Mouse (Mus musculus) layer of hippocampus, adult 18-20 months (tissue): ENCODE data around the gene Gbe1. TPM values are rescaled to one million over a fixed set of nuclear protein-coding genes. Genes with fewer than 3 reads are reported as not detected.

ENCODE experiments used
- DNase-seq, 2 experiments: peaks; one replicate each; pipeline ENCODE4 v3.0.0; 2022; ENCODE audit warnings: low spot score in 2 of 2
- total RNA-seq, 2 experiments: library from RNA; stranded (reverse); gene quantifications; 2 replicates each; pipeline ENCODE4 v1.2.3; 2021

Gene Gbe1
- total RNA-seq, 2 experiments from 2014 or later = 6.9 to 7.3 TPM

- no peak for DNase-seq
Measured at GRCm38 (mm10) chr16:70352571-70352970, 38.8 kb downstream of the Gbe1 start.

- no peak for DNase-seq
Measured at GRCm38 (mm10) chr16:70353058-70353457, 39.3 kb downstream of the Gbe1 start.

GRCm38 (mm10) chr16:70358326-70358725 lies 44.6 kb downstream of the Gbe1 start:
- DNase-seq = no peak

- DNase-seq = no peak
Measured at GRCm38 (mm10) chr16:70365229-70365628, 51.5 kb downstream of the Gbe1 start.

DNA sequence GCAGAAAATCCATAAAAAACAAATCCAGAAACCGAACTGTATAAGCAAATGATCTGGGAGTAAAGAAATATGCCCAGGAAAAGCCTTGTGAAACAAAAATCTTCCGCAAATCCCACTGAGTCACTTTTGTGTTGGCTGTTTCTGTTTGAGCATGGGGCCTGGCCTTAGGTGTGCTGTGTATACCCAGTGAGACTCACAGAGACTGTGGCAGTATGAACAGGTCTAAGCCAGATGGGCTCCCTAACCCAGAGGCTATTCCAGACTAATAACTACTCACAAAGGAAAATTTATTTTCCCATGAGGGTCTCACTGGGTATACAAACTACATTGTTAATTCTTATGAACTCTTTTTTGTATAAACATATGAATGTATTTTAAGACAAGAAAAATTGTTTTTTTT lies 67.3 kb downstream of the Gbe1 start:
- DNase-seq = no peak

- no peak for DNase-seq
Measured at GRCm38 (mm10) chr16:70385494-70385893, 71.7 kb downstream of the Gbe1 start.

DNA sequence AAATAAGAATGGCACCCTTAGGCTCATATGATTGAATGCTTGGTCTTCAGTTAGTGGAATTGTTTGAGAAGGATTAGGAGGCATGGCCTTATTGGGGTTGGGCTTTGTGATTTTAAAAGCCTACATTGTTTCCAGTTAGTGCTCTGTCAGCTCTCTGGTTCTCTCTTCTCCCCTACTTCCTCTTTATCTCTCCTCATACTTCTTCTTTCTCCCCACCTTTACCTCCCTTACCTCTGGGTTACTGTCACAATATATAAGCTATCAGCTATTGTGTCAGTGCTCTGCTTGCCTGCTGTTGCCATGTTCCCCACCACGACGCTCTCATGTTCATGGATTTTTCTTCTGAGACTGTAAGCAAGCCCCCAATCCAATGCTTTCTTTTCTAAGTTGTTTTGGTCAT lies 73.6 kb downstream of the Gbe1 start:
- no peak for DNase-seq

DNA sequence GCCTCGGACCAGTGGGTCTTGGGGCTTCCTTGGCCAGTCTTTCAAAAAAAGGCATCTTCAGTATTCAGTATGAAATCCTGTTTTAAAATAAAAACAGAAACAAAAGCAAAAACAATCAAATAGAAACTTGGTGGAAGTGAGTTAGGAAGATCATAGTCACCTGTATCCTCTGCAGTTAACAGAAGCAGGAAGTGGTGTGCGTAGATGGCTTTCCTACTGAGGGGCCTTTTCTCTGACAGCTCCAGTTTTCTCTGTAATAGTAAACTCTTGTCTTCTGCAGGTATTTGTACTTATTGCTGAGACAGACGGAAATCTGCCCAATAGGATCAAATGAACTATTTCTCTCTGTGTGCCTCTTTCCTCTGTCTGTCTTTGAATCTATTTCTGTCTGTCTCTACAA lies 81.5 kb downstream of the Gbe1 start:
- no peak for DNase-seq

DNA sequence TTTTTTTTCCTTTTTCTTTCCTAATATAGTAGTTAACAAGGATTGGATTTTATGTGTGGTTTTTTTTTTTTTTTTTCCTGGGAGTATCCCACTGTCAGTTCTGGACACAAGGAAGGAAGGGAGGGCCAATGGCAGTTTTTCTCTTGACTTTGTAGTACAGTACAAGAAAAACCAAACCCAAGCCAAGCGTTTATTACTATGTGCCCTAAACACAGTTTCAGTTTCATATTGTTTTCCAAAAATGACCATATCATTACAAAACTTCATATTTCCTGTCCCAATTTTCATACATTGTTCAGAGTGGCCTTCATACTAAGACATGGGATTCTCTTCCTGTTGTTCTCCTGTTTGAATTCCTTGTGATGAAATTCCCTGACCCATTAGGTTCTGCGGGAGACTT lies 94.0 kb downstream of the Gbe1 start:
- DNase-seq = no peak

- no peak for DNase-seq
Measured at GRCm38 (mm10) chr16:70421077-70421476, 107.3 kb downstream of the Gbe1 start.

GRCm38 (mm10) chr16:70449520-70449919 lies 135.8 kb downstream of the Gbe1 start:
- DNase-seq = no peak

DNA sequence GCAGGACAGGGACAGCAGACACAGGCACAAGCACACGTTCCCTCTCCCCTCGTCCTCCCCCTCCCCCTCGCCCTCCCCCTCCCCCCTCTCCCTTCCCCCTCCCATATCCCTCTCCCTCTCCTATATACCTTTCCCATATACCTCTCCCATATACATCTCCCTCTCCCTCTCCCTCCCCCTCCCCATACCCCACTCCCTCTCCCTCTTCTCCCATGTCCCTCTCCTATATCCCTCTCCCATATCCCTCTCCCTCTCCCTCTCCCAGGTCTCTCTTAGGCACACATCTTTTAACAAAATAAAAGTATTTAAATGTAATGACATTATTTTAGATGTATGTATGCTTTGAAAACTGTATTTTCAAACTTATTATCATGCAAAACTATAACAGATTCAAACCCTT lies 161.8 kb downstream of the Gbe1 start:
- DNase-seq = no peak

GRCm38 (mm10) chr16:70476161-70476560 lies 162.4 kb downstream of the Gbe1 start:
- no peak for DNase-seq

DNA sequence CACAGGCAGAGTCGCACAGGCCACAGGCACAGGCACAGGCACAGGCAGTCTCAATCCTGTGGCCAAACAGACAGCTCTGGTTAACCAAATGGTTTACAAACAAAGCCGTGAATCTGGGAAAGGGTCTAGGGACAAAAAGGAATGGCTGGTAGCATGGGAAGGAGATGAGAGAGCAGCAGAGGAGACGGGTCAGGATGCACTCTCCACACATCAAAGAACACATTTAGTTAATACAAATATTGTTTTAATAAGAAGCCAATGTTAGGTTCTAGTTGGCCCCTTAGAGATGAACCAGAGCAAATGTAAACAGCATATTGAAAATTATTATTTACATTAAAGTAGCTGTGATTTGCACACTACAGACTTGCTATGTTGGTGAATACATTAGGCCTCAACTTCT lies 166.7 kb downstream of the Gbe1 start:
- DNase-seq = no peak

GRCm38 (mm10) chr16:70506457-70506856 lies 192.7 kb downstream of the Gbe1 start:
- DNase-seq = no peak

DNA sequence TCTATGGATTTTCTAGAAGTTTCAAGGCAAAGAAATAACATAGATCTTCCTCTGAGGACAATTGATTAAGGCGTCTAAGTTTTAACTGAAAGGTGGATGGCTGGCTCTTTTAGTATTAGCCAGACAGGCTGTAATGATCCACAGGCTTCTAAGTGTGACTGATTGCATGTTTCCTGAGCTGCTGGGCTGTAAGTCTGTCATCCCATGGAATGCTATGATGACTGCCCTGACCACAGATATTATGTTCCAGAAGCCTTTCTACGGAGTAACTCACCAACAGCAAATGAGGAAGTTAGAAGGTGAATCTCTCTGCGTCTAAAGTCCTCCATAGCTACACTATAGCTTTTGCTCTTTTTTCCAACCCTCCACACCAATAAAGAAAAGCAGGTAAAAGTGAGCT lies 197.2 kb downstream of the Gbe1 start:
- DNase-seq = no peak

DNA sequence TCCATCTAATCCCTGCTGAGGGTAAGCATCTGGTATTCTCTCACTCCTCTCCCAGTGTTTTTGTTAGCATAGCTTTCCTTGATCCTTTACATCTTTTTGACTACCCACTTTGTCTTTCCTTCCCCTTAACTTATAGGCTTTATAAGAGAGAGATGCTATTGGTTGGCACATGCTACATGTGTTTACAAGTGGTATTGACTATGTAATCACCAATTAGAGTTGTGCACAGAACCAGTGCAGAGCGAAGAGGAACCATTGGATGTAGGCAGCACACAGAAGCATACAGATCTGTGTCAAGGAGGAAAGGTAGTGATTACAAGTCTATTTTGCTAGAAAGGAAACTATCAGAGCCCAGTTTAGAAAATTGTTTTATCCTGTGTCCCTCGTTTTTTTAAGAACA lies 209.1 kb downstream of the Gbe1 start:
- DNase-seq = no peak

DNA sequence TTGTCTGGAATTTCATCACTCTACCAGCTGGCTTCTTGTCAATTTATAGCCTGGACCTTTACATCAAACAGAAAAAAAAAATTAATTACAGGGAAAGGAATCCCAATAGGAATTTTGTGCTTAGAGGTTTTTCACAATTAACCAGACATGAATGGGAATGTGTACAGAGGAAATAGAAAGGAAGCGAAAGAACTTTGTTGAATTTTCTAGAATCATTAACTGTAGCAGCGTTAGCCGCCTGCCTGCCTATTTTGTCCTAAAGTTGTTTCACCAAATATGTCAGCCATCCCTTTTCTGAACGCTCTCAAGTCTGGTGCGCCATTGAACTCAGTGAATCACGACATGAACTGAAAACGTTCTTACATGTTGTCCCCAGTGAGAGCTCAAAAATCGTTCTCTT lies 209.8 kb downstream of the Gbe1 start:
- DNase-seq = no peak

DNA sequence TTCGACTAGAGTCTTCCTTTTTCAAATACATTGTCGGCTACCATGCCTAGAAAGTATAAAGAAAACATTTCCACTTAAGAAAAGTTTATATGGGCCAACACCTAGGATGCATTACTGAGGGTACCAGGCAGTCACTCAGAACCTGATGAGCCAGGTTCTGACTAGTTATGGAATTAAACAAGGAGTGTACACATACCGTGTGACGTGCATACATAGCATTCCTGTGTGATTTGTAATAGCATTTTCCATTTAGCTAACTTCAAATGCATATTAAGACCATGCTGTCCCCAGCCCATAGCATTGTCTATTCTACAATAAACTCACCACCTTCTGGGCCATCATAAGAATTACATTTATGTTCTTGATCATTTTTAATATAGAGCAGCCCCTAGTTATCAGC lies 210.5 kb downstream of the Gbe1 start:
- DNase-seq = no peak

- no peak for DNase-seq
Measured at GRCm38 (mm10) chr16:70527224-70527623, 213.5 kb downstream of the Gbe1 start.

- no peak for DNase-seq
Measured at GRCm38 (mm10) chr16:70535224-70535623, 221.5 kb downstream of the Gbe1 start.

DNA sequence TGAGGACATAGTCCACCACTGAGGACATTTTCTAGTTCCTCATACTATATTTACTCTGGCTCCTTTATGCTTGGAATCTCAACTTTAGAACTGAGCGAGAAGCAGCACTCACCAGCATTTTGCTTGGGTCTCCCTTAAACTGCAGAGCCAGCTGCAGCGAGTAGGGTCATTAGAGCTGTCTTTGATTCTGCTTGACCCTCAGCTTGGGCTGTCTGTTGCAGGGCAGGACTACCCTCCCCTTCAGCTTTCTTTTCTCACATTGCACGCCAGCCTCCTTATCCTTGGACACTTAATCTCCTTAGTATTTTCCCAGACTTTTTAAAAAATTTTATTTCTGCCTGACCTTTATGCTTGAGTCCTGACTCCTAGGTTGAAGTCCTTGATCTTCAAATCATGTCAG lies 237.1 kb downstream of the Gbe1 start:
- no peak for DNase-seq

DNA sequence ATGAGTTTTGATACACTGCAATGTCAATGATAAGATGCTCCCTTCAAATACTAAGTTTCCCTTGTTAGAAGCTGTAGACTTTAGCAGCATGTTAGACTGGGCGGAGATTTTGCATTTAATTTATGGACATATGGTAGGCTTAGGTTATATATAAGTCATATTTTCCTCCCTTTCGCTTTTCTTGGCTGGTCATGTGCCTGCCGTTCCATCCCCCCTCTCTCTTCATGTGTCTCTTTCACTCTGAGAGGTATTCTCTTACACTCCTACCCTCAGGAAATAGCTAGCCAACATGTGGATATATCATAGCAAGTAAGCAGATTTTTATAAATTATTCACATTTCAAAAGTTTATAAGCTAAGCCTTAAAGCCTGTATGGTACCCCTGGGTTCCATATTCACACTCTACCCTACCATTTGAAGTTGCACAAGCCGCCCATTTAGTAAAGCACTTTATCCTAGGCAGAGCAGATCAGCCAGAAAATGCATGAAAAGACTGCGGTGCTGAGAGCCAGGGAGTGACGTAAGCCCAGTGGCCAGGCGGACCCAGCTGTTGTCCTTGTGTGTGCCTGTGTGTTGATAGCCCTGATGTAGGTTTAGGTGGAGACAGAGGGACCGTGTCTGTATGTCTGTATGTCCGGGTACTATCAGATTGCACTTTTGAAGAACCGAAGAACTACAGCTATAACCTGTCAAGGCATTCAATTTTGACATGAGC lies 248.0 kb downstream of the Gbe1 start:
- no peak for DNase-seq

DNA sequence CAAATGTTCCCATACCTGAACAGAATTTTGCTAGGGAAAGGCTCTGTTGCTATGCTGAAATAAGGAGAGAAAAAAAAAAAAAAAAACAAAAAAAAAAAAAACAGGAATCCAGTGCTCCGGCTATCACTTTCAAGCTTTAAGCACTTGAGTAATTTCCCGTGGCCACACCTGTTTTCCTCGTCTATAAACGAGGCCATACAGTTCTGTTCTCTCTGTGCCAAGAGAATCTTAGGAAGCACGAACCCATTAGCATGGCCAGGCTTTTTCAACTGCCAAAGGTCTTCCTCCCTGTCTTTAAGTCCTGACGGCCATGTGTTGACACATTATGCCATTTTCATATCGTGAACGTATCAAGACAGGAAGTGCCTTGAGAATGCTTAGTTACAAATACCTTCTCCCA lies 248.8 kb downstream of the Gbe1 start:
- DNase-seq = no peak
